Mouse (Mus musculus) bone marrow, adult 2 months (tissue): ENCODE measurements around the gene Psmd12.

Source experiments
- CTCF ChIP-seq: fragments of 200-500 bp; IDR thresholded peaks from 2 replicates; pipeline ENCODE4 v1.5.1; 2011; ENCODE audit warnings: low read length, control low read depth; ENCODE audit not compliant: control insufficient read depth, insufficient read depth
- POLR2A ChIP-seq: fragments of 200-500 bp; IDR thresholded peaks from 2 replicates; pipeline ENCODE4 v1.6.1; 2011; ENCODE audit warnings: low read depth, mild to moderate bottlenecking, control low read depth, low read length, borderline replicate concordance; ENCODE audit not compliant: control insufficient read depth

DNA sequence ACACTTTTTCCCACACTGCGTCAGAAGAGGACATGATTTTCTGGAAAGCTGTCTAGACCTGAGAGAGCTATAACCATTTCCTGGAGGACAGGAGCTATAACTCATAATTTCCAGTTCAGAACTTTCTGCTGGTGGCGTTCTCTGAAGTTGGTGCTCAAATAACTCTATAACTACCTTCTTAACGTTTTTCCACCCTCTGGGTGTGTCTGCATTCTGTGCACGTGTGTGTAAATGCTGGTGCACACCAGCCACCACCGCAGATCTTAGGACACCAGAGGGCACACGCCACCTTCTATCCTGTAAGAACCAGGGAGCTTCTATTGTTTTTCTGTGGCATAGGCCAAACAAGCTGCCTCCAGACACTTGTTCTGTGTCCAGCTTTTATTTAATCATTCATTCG, 20.3 kb upstream of the Psmd12 start:
- TF ChIP-seq CTCF (no peak), POLR2A (no peak)
